Mouse (Mus musculus) thymus, adult 2 months (tissue): ENCODE results near the gene Cox16. TPM values are rescaled to one million over a fixed set of nuclear protein-coding genes. Genes with fewer than 3 reads are reported as not detected.

Experiments
- DNase-seq: peaks from one replicate; pipeline ENCODE4 v3.0.0; 2021
- H3K27ac ChIP-seq: fragments of 200-500 bp; 2 replicates; pipeline ENCODE4 v1.5.1; 2012; ENCODE audit warnings: low read length, control low read depth; ENCODE audit not compliant: control insufficient read depth, insufficient read depth
- H3K27me3 ChIP-seq: fragments of 200-500 bp; 2 replicates; pipeline ENCODE4 v1.6.1; 2012; ENCODE audit warnings: mild to moderate bottlenecking, low read length, moderate library complexity, mixed read lengths; ENCODE audit not compliant: control insufficient read depth, insufficient read depth
- H3K36me3 ChIP-seq: fragments of 200-500 bp; 2 replicates; pipeline ENCODE4 v1.6.1; 2012; ENCODE audit warnings: mild to moderate bottlenecking, low read length, moderate library complexity; ENCODE audit not compliant: control insufficient read depth, insufficient read depth
- H3K4me1 ChIP-seq: fragments of 200-500 bp; replicated peaks from 2 replicates; pipeline ENCODE4 v1.6.1; 2012; ENCODE audit warnings: low read length; ENCODE audit not compliant: control insufficient read depth, insufficient read depth
- H3K4me3 ChIP-seq: fragments of 200-500 bp; 2 replicates; pipeline ENCODE4 v1.5.1; 2012; ENCODE audit warnings: mild to moderate bottlenecking, low read length, control low read depth, moderate library complexity; ENCODE audit not compliant: control insufficient read depth, insufficient read depth
- CTCF ChIP-seq: fragments of 200-500 bp; IDR thresholded peaks from 2 replicates; pipeline ENCODE4 v1.5.1; 2012; ENCODE audit warnings: mild to moderate bottlenecking, control low read depth, low read length, moderate library complexity, borderline replicate concordance; ENCODE audit not compliant: control insufficient read depth, poor library complexity, insufficient read depth; ENCODE audit errors: extremely low read depth
- POLR2A ChIP-seq: fragments of 200-500 bp; IDR thresholded peaks from 2 replicates; pipeline ENCODE4 v1.6.1; 2012; ENCODE audit warnings: mild to moderate bottlenecking, low read length, control low read depth, moderate library complexity; ENCODE audit not compliant: control insufficient read depth, poor library complexity, insufficient read depth; ENCODE audit errors: extremely low read depth
- WGBS: fragments of 180-500 bp; shearing (Covaris S2); methylation state at CpG from one replicate; pipeline ENCODE4 v1.1.7; 2018; 5-methylcytosine and 5-hydroxymethylcytosine counted together
- polyA plus RNA-seq: library from polyadenylated mRNA; depleted of rRNA; stranded (reverse); fragments of >200 nt; gene quantifications from 2 replicates; pipeline ENCODE4 v1.2.3, GENCODE M21; 2012; rRNA removed

The Cox16 gene
- polyA plus RNA-seq, 1 experiment, result 106 TPM

- no peak overlapping the region for H3K27ac ChIP-seq
- 91% methylated on average over 3 of the region's 3 CpGs for WGBS
- H3K36me3 ChIP-seq, result no peaks in the 10 kb centered on the region
- no peak overlapping the region for H3K4me3 ChIP-seq
- no peak for DNase-seq
- H3K4me1 ChIP-seq, result no peaks in the 10 kb centered on the region
- no peaks in the 10 kb centered on the region for H3K27me3 ChIP-seq
- TF ChIP-seq POLR2A (no peak), CTCF (no peak)
These were observed 159.9 kb downstream of the Cox16 start for GRCm38 (mm10) chr12:81324991-81325390.

- Histone ChIP-seq H3K36me3 (no peaks in the 10 kb centered on the region), H3K27ac (no peak overlapping the region), H3K4me1 (no peaks in the 10 kb centered on the region), H3K27me3 (no peaks in the 10 kb centered on the region), H3K4me3 (no peak overlapping the region)
- 96% methylated on average over 3 of the region's 3 CpGs for WGBS
- DNase-seq, result no peak
- no peak for TF ChIP-seq CTCF
These were observed 160.8 kb downstream of the Cox16 start for GRCm38 (mm10) chr12:81324116-81324515.

- TF ChIP-seq CTCF (no peak), POLR2A (no peak)
- Histone ChIP-seq H3K27me3 (no peaks in the 10 kb centered on the region), H3K36me3 (no peaks in the 10 kb centered on the region), H3K4me1 (no peaks in the 10 kb centered on the region), H3K4me3 (no peak overlapping the region), H3K27ac (no peak overlapping the region)
- DNase-seq, result no peak
- WGBS, result 93% methylated on average over 1 of the region's 1 CpGs
These were observed 163.9 kb downstream of the Cox16 start for GRCm38 (mm10) chr12:81321021-81321420.

GRCm38 (mm10) chr12:81317811-81318210, 167.1 kb downstream of the Cox16 start:
- no peaks in the 10 kb centered on the region for H3K36me3 ChIP-seq
- TF ChIP-seq CTCF, result no peak
- TF ChIP-seq POLR2A, result no peak

GRCm38 (mm10) chr12:81315953-81316352, 169.0 kb downstream of the Cox16 start:
- TF ChIP-seq POLR2A, result no peak
- no peak for TF ChIP-seq CTCF
- Histone ChIP-seq H3K27me3 (no peaks in the 10 kb centered on the region), H3K36me3 (no peaks in the 10 kb centered on the region), H3K4me3 (no peak overlapping the region), H3K4me1 (no peaks in the 10 kb centered on the region), H3K27ac (no peak overlapping the region)
- 95% methylated on average over 5 of the region's 5 CpGs for WGBS
- DNase-seq, result no peak

More at GRCm38 (mm10) chr12:81317811-81318210, 167.1 kb downstream of the Cox16 start:
- H3K27ac ChIP-seq, result no peak overlapping the region
- no peak overlapping the region for H3K4me3 ChIP-seq
- no peaks in the 10 kb centered on the region for H3K4me1 ChIP-seq
- WGBS, result 45% methylated on average over 2 of the region's 2 CpGs
- no peak for DNase-seq
- H3K27me3 ChIP-seq, result no peaks in the 10 kb centered on the region

Other genes starting within 250 kb of the Cox16 start
- gene Slc8a3, start 151.9 kb downstream of the Cox16 start, polyA plus RNA-seq, result 0.05 and 0.08 TPM in 2 replicates
- 0.43 and 0.51 TPM in 2 replicates for gene Gm4787, start 105.7 kb downstream of the Cox16 start, polyA plus RNA-seq
- 0.48 and 0.66 TPM in 2 replicates for gene Adam4, start 63.2 kb downstream of the Cox16 start, polyA plus RNA-seq
- 30.0 and 33.0 TPM in 2 replicates for gene Gm20498, start 47.8 kb upstream of the Cox16 start, polyA plus RNA-seq
- 43.2 and 50.9 TPM in 2 replicates for gene Synj2bp, start 47.8 kb upstream of the Cox16 start, polyA plus RNA-seq
- gene Adam21, start 83.3 kb upstream of the Cox16 start, polyA plus RNA-seq, result 0.07 and 0.08 TPM in 2 replicates
- 8.4 and 9.2 TPM in 2 replicates for gene Med6, start 109.9 kb upstream of the Cox16 start, polyA plus RNA-seq
- 0.34 and 0.71 TPM in 2 replicates for gene Ttc9, start 146.1 kb upstream of the Cox16 start, polyA plus RNA-seq